Mouse (Mus musculus) limb, embryonic 15.5 days (tissue): ENCODE data around the gene Dguok. TPM values are rescaled to one million over a fixed set of nuclear protein-coding genes. Genes with fewer than 3 reads are reported as not detected.

Experiments used
- ATAC-seq: fragments of 200-750 bp; cut with Nextera tagmentation; 2 replicates; pipeline ENCODE4 v1.8.0; 2017; ENCODE audit warnings: low read depth, moderate TSS enrichment; ENCODE audit not compliant: insufficient number of reproducible peaks, low FRiP score, low TSS enrichment
- H3K27ac ChIP-seq: fragments of 300-500 bp; sonication (generic); 2 replicates; pipeline ENCODE4 v1.5.1; 2015; ENCODE audit warnings: moderate library complexity, mild to moderate bottlenecking, inconsistent platforms
- H3K27me3 ChIP-seq: fragments of 300-500 bp; sonication (generic); 2 replicates; pipeline ENCODE4 v1.6.1; 2015; ENCODE audit warnings: inconsistent platforms
- H3K36me3 ChIP-seq: fragments of 300-500 bp; sonication (generic); 2 replicates; pipeline ENCODE4 v1.6.1; 2015; ENCODE audit warnings: inconsistent platforms
- H3K4me1 ChIP-seq: fragments of 300-500 bp; sonication (generic); 2 replicates; pipeline ENCODE4 v1.6.1; 2015; ENCODE audit warnings: inconsistent platforms
- H3K4me2 ChIP-seq: fragments of 300-500 bp; sonication (generic); 2 replicates; pipeline ENCODE4 v1.6.1; 2015; ENCODE audit warnings: mild to moderate bottlenecking, inconsistent platforms
- H3K4me3 ChIP-seq: fragments of 300-500 bp; sonication (generic); 2 replicates; pipeline ENCODE4 v1.5.1; 2015; ENCODE audit warnings: mild to moderate bottlenecking, inconsistent platforms
- H3K9ac ChIP-seq: fragments of 300-500 bp; sonication (generic); 2 replicates; pipeline ENCODE4 v1.6.1; 2015; ENCODE audit warnings: inconsistent platforms
- H3K9me3 ChIP-seq: fragments of 300-500 bp; sonication (generic); 2 replicates; pipeline ENCODE4 v1.6.1; 2016; ENCODE audit warnings: inconsistent platforms
- WGBS: fragments of 180-500 bp; shearing (Covaris S2); methylation state at CpG from one replicate; pipeline ENCODE4 v1.1.7; 2015; 5-methylcytosine and 5-hydroxymethylcytosine counted together
- polyA plus RNA-seq: library from polyadenylated mRNA; unstranded; fragments of >200 nt; fragmentation: Nextera tagmentation; extraction: Ambion mirVana; gene quantifications from 2 replicates; pipeline ENCODE4 v1.2.1, GENCODE M21; 2015

Dguok gene
- polyA plus RNA-seq, 1 experiment from 2014 or later = 86.6 TPM

- H3K36me3 ChIP-seq = peaks cover 24% of the 10 kb centered on the region
- WGBS = 76% methylated on average over 22 of the region's 22 CpGs
- no peak overlapping the region; the same call in 1 of the 2 replicates for H3K4me2 ChIP-seq
- peaks cover 18% of the 10 kb centered on the region for H3K4me1 ChIP-seq
- no peak for ATAC-seq
- H3K4me3 ChIP-seq = no peak overlapping the region
- peak overlapping the region; percentile 59 for H3K27ac ChIP-seq
- no peak overlapping the region for H3K9ac ChIP-seq
- H3K27me3 ChIP-seq = no peaks in the 10 kb centered on the region
- H3K9me3 ChIP-seq = no peaks in the 10 kb centered on the region
Observed at GRCm38 (mm10) chr6:83496753-83497710, 9.7 kb downstream of the Dguok start.

- H3K4me2 ChIP-seq = no peak overlapping the region
- no peaks in the 10 kb centered on the region for H3K9me3 ChIP-seq
- peaks cover 18% of the 10 kb centered on the region for H3K4me1 ChIP-seq
- no peak overlapping the region for H3K4me3 ChIP-seq
- no peaks in the 10 kb centered on the region for H3K27me3 ChIP-seq
- ATAC-seq = peak; percentile 52; the same call in 1 of the 2 replicates
- peaks cover 27% of the 10 kb centered on the region for H3K36me3 ChIP-seq
- no peak overlapping the region for H3K9ac ChIP-seq
- WGBS = 78% methylated on average over 9 of the region's 9 CpGs
- peak overlapping the region; percentile 59 for H3K27ac ChIP-seq
Observed at GRCm38 (mm10) chr6:83496009-83496752, 10.6 kb downstream of the Dguok start.

GRCm38 (mm10) chr6:83490622-83491021 is 16.1 kb downstream of the Dguok start:
- no peaks in the 10 kb centered on the region for H3K27me3 ChIP-seq
- no peak overlapping the region for H3K4me3 ChIP-seq
- ATAC-seq = no peak
- no peaks in the 10 kb centered on the region; the same call in 1 of the 2 replicates for H3K4me1 ChIP-seq
- no peak overlapping the region for H3K9ac ChIP-seq
- WGBS = 67% methylated on average over 4 of the region's 4 CpGs
- no peak overlapping the region for H3K4me2 ChIP-seq
- no peaks in the 10 kb centered on the region for H3K9me3 ChIP-seq
- H3K27ac ChIP-seq = no peak overlapping the region
- peaks cover 66% of the 10 kb centered on the region for H3K36me3 ChIP-seq

- peak overlapping the region; percentile 40; the same call in 1 of the 2 replicates for H3K27ac ChIP-seq
- H3K9ac ChIP-seq = no peak overlapping the region
- no peaks in the 10 kb centered on the region for H3K9me3 ChIP-seq
- H3K4me3 ChIP-seq = no peak overlapping the region
- no peak overlapping the region for H3K4me2 ChIP-seq
- no peaks in the 10 kb centered on the region for H3K27me3 ChIP-seq
- 56% methylated on average over 5 of the region's 5 CpGs for WGBS
- H3K4me1 ChIP-seq = no peaks in the 10 kb centered on the region; the same call in 1 of the 2 replicates
- no peak for ATAC-seq
- peaks cover 71% of the 10 kb centered on the region for H3K36me3 ChIP-seq
Observed at GRCm38 (mm10) chr6:83488200-83488599, 18.6 kb downstream of the Dguok start.

- Histone ChIP-seq H3K27me3 (no peaks in the 10 kb centered on the region), H3K4me2 (no peak overlapping the region), H3K4me1 (no peaks in the 10 kb centered on the region; the same call in 1 of the 2 replicates), H3K9me3 (no peaks in the 10 kb centered on the region), H3K27ac (no peak overlapping the region), H3K9ac (no peak overlapping the region), H3K36me3 (peaks cover 74% of the 10 kb centered on the region), H3K4me3 (no peak overlapping the region)
- 82% methylated on average over 4 of the region's 4 CpGs for WGBS
- ATAC-seq = no peak
Observed at GRCm38 (mm10) chr6:83487298-83487697, 19.5 kb downstream of the Dguok start.

GRCm38 (mm10) chr6:83485854-83486253 is 20.9 kb downstream of the Dguok start:
- H3K27ac ChIP-seq = no peak overlapping the region
- no peak overlapping the region for H3K4me2 ChIP-seq
- no peak for ATAC-seq
- WGBS = 63% methylated on average over 4 of the region's 4 CpGs
- no peaks in the 10 kb centered on the region for H3K27me3 ChIP-seq
- no peaks in the 10 kb centered on the region; the same call in 1 of the 2 replicates for H3K4me1 ChIP-seq
- H3K36me3 ChIP-seq = peaks cover 86% of the 10 kb centered on the region
- H3K4me3 ChIP-seq = no peak overlapping the region
- no peak overlapping the region for H3K9ac ChIP-seq
- H3K9me3 ChIP-seq = no peaks in the 10 kb centered on the region

- 95% methylated on average over 7 of the region's 7 CpGs for WGBS
- Histone ChIP-seq H3K9ac (no peak overlapping the region), H3K4me2 (no peak overlapping the region), H3K27ac (no peak overlapping the region), H3K9me3 (no peaks in the 10 kb centered on the region), H3K27me3 (no peaks in the 10 kb centered on the region), H3K4me3 (no peak overlapping the region), H3K4me1 (no peaks in the 10 kb centered on the region; the same call in 1 of the 2 replicates), H3K36me3 (peaks cover 91% of the 10 kb centered on the region)
- no peak for ATAC-seq
Observed at GRCm38 (mm10) chr6:83483776-83484175, 23.0 kb downstream of the Dguok start.

- WGBS = 57% methylated on average over 10 of the region's 10 CpGs
- H3K27me3 ChIP-seq = no peaks in the 10 kb centered on the region
- peaks cover 85% of the 10 kb centered on the region for H3K36me3 ChIP-seq
- no peak for ATAC-seq
- H3K4me1 ChIP-seq = no peaks in the 10 kb centered on the region; the same call in 1 of the 2 replicates
- no peaks in the 10 kb centered on the region for H3K9me3 ChIP-seq
- no peak overlapping the region for H3K4me3 ChIP-seq
- H3K9ac ChIP-seq = no peak overlapping the region
- no peak overlapping the region for H3K4me2 ChIP-seq
- H3K27ac ChIP-seq = no peak overlapping the region
Observed at GRCm38 (mm10) chr6:83482418-83483085, 24.2 kb downstream of the Dguok start.

GRCm38 (mm10) chr6:83480019-83480655 is 26.6 kb downstream of the Dguok start:
- Histone ChIP-seq H3K36me3 (peaks cover 67% of the 10 kb centered on the region), H3K4me1 (no peaks in the 10 kb centered on the region), H3K9me3 (no peaks in the 10 kb centered on the region), H3K9ac (no peak overlapping the region), H3K4me3 (no peak overlapping the region), H3K27me3 (no peaks in the 10 kb centered on the region), H3K27ac (no peak overlapping the region), H3K4me2 (no peak overlapping the region)
- WGBS = 81% methylated on average over 6 of the region's 6 CpGs
- no peak for ATAC-seq

- H3K4me3 ChIP-seq = no peak overlapping the region
- H3K4me1 ChIP-seq = no peaks in the 10 kb centered on the region
- ATAC-seq = no peak
- no peak overlapping the region for H3K9ac ChIP-seq
- H3K9me3 ChIP-seq = no peaks in the 10 kb centered on the region
- 75% methylated on average over 2 of the region's 2 CpGs for WGBS
- no peak overlapping the region for H3K4me2 ChIP-seq
- no peaks in the 10 kb centered on the region for H3K27me3 ChIP-seq
- no peak overlapping the region for H3K27ac ChIP-seq
- H3K36me3 ChIP-seq = peaks cover 58% of the 10 kb centered on the region
Observed at GRCm38 (mm10) chr6:83479193-83479592, 27.6 kb downstream of the Dguok start.

- no peak overlapping the region for H3K4me3 ChIP-seq
- H3K4me2 ChIP-seq = no peak overlapping the region
- no peaks in the 10 kb centered on the region for H3K4me1 ChIP-seq
- ATAC-seq = no peak
- no peak overlapping the region for H3K27ac ChIP-seq
- no peaks in the 10 kb centered on the region for H3K27me3 ChIP-seq
- H3K36me3 ChIP-seq = peaks cover 52% of the 10 kb centered on the region
- WGBS = 90% methylated on average over 7 of the region's 7 CpGs
- H3K9ac ChIP-seq = no peak overlapping the region
- H3K9me3 ChIP-seq = no peaks in the 10 kb centered on the region
Observed at GRCm38 (mm10) chr6:83478628-83479027, 28.1 kb downstream of the Dguok start.
